Mouse (Mus musculus) ES-Bruce4 (cell line): ENCODE data around the gene Pcif1. TPM values are rescaled to one million over a fixed set of nuclear protein-coding genes. Genes with fewer than 3 reads are reported as not detected.
A peak's percentile ranks its signal among the peaks of the same experiment; 100 is the strongest.

Experiments
- H3K27ac ChIP-seq: 2 replicates; pipeline ENCODE4 v1.5.1; 2012; ENCODE audit warnings: low read length, inconsistent platforms; ENCODE audit not compliant: insufficient read depth
- H3K27me3 ChIP-seq: 2 replicates; pipeline ENCODE4 v1.6.1; 2012; ENCODE audit warnings: mild to moderate bottlenecking, low read length, inconsistent platforms; ENCODE audit not compliant: control insufficient read depth, poor library complexity, insufficient read depth, severe bottlenecking
- H3K36me3 ChIP-seq: 2 replicates; pipeline ENCODE4 v1.6.1; 2012; ENCODE audit warnings: inconsistent platforms, mild to moderate bottlenecking, low read length, moderate library complexity; ENCODE audit not compliant: control insufficient read depth, poor library complexity, insufficient read depth, severe bottlenecking
- H3K4me1 ChIP-seq: one replicate; pipeline ENCODE4 v1.8.1; 2011; ENCODE audit warnings: low read length; ENCODE audit not compliant: control insufficient read depth, insufficient read depth
- H3K4me3 ChIP-seq: 2 replicates; pipeline ENCODE4 v1.5.1; 2011; ENCODE audit warnings: low read depth, mild to moderate bottlenecking, low read length
- H3K9ac ChIP-seq: 2 replicates; pipeline ENCODE4 v1.6.1; 2012; ENCODE audit warnings: low read depth, mild to moderate bottlenecking, inconsistent platforms; ENCODE audit not compliant: poor library complexity, severe bottlenecking
- H3K9me3 ChIP-seq: replicated peaks from 2 replicates; pipeline ENCODE4 v1.6.1; 2012; ENCODE audit warnings: mild to moderate bottlenecking, low read length, inconsistent platforms; ENCODE audit not compliant: control insufficient read depth, poor library complexity, insufficient read depth, severe bottlenecking
- CTCF ChIP-seq: IDR thresholded peaks from one replicate; pipeline ENCODE4 v1.8.1; 2011; ENCODE audit warnings: low read depth, low read length
- EP300 ChIP-seq: IDR thresholded peaks from 2 replicates; pipeline ENCODE4 v1.6.1; 2011; ENCODE audit warnings: low read depth, low read length; ENCODE audit not compliant: insufficient read depth
- POLR2A ChIP-seq: IDR thresholded peaks from one replicate; pipeline ENCODE4 v1.8.1; 2011; ENCODE audit warnings: low read length; ENCODE audit not compliant: insufficient read depth
- polyA plus RNA-seq: library from polyadenylated mRNA; stranded (reverse); fragments of >200 nt; gene quantifications from 2 replicates; pipeline ENCODE4 v1.2.4, GENCODE M21; 2011; ENCODE audit warnings: low read depth; ENCODE audit not compliant: missing spikeins, insufficient read depth, insufficient read length

The Pcif1 gene
- polyA plus RNA-seq, 1 experiment: 30.2 TPM

GRCm38 (mm10) chr2:164923291-164923690 lies 44.2 kb downstream of the Pcif1 start:
- no peak overlapping the region for H3K27ac ChIP-seq
- TF ChIP-seq EP300 (no peak), CTCF (no peak), POLR2A (no peak)

GRCm38 (mm10) chr2:164924100-164924857 lies 45.2 kb downstream of the Pcif1 start:
- TF ChIP-seq POLR2A: no peak
- peak; percentile 92 for TF ChIP-seq CTCF
- no peak overlapping the region for H3K27ac ChIP-seq
- H3K9ac ChIP-seq: no peak overlapping the region
- H3K4me1 ChIP-seq: no peaks in the 10 kb centered on the region
- H3K4me3 ChIP-seq: no peak overlapping the region
- H3K9me3 ChIP-seq: no peaks in the 10 kb centered on the region
- H3K27me3 ChIP-seq: no peaks in the 10 kb centered on the region
- no peaks in the 10 kb centered on the region for H3K36me3 ChIP-seq

More at GRCm38 (mm10) chr2:164923291-164923690, 44.2 kb downstream of the Pcif1 start:
- Histone ChIP-seq H3K9me3 (no peaks in the 10 kb centered on the region), H3K4me3 (no peak overlapping the region), H3K27me3 (no peaks in the 10 kb centered on the region), H3K36me3 (no peaks in the 10 kb centered on the region), H3K9ac (no peak overlapping the region), H3K4me1 (no peaks in the 10 kb centered on the region)

- no peak overlapping the region for H3K9ac ChIP-seq
- H3K9me3 ChIP-seq: no peaks in the 10 kb centered on the region
- no peaks in the 10 kb centered on the region for H3K27me3 ChIP-seq
- no peak overlapping the region for H3K27ac ChIP-seq
- no peak for TF ChIP-seq EP300
- TF ChIP-seq CTCF: no peak
- no peak for TF ChIP-seq POLR2A
- no peak overlapping the region for H3K4me3 ChIP-seq
- H3K36me3 ChIP-seq: no peaks in the 10 kb centered on the region
- no peaks in the 10 kb centered on the region for H3K4me1 ChIP-seq
Measured at GRCm38 (mm10) chr2:164930706-164931581, 51.8 kb downstream of the Pcif1 start.

GRCm38 (mm10) chr2:164933534-164933933 lies 54.4 kb downstream of the Pcif1 start:
- no peak overlapping the region for H3K9ac ChIP-seq
- no peaks in the 10 kb centered on the region for H3K27me3 ChIP-seq

GRCm38 (mm10) chr2:164935991-164936390 lies 56.9 kb downstream of the Pcif1 start:
- H3K4me1 ChIP-seq: peaks cover 10% of the 10 kb centered on the region
- TF ChIP-seq POLR2A (no peak), CTCF (no peak), EP300 (no peak)

More at GRCm38 (mm10) chr2:164933534-164933933, 54.4 kb downstream of the Pcif1 start:
- Histone ChIP-seq H3K36me3 (no peaks in the 10 kb centered on the region), H3K4me1 (peaks cover 2% of the 10 kb centered on the region), H3K4me3 (no peak overlapping the region), H3K27ac (no peak overlapping the region), H3K9me3 (no peaks in the 10 kb centered on the region)
- TF ChIP-seq CTCF: no peak
- no peak for TF ChIP-seq POLR2A
- no peak for TF ChIP-seq EP300

More at GRCm38 (mm10) chr2:164935991-164936390, 56.9 kb downstream of the Pcif1 start:
- Histone ChIP-seq H3K27me3 (no peaks in the 10 kb centered on the region), H3K27ac (no peak overlapping the region), H3K36me3 (no peaks in the 10 kb centered on the region), H3K9me3 (no peaks in the 10 kb centered on the region), H3K9ac (no peak overlapping the region), H3K4me3 (no peak overlapping the region)
